Mouse (Mus musculus): ENCODE measurements around the gene Chst11. TPM values are rescaled to one million over a fixed set of nuclear protein-coding genes. Genes with fewer than 3 reads are reported as not detected.

The Chst11 gene
- polyA plus RNA-seq, 1 experiment from 2014 or later = 2.9 TPM

GRCm38 (mm10) chr10:83218778-83219177, 233.5 kb downstream of the Chst11 start:
- no peak for ATAC-seq
- Histone ChIP-seq H3K4me2 (replicated peaks) (no peak overlapping the region), H3K4me3 (replicated peaks) (no peak overlapping the region), H3K9ac (replicated peaks) (no peak overlapping the region), H3K27ac (no peak overlapping the region), H3K27me3 (no peaks in the 10 kb centered on the region), H3K4me1 (replicated peaks) (no peaks in the 10 kb centered on the region), H3K9me3 (no peaks in the 10 kb centered on the region), H3K36me3 (no peaks in the 10 kb centered on the region)
- WGBS = 52% methylated on average over 2 of the region's 2 CpGs

- H3K27ac ChIP-seq = no peak overlapping the region
Observed at GRCm38 (mm10) chr10:83219729-83220128, 234.4 kb downstream of the Chst11 start.

GRCm38 (mm10) chr10:83220217-83220616, 234.9 kb downstream of the Chst11 start:
- Histone ChIP-seq H3K27me3 (no peaks in the 10 kb centered on the region), H3K9ac (replicated peaks) (no peak overlapping the region), H3K4me3 (replicated peaks) (no peak overlapping the region), H3K4me1 (replicated peaks) (no peaks in the 10 kb centered on the region), H3K36me3 (no peaks in the 10 kb centered on the region), H3K27ac (no peak overlapping the region), H3K9me3 (no peaks in the 10 kb centered on the region), H3K4me2 (replicated peaks) (no peak overlapping the region)
- 85% methylated on average over 10 of the region's 10 CpGs for WGBS
- ATAC-seq = no peak

More at GRCm38 (mm10) chr10:83219729-83220128, 234.4 kb downstream of the Chst11 start:
- no peaks in the 10 kb centered on the region for H3K4me1 ChIP-seq (replicated peaks)
- H3K9ac ChIP-seq (replicated peaks) = no peak overlapping the region
- 26% methylated on average over 12 of the region's 12 CpGs for WGBS
- H3K4me3 ChIP-seq (replicated peaks) = no peak overlapping the region
- H3K36me3 ChIP-seq = no peaks in the 10 kb centered on the region
- H3K4me2 ChIP-seq (replicated peaks) = no peak overlapping the region
- H3K27me3 ChIP-seq = no peaks in the 10 kb centered on the region
- ATAC-seq = peak; percentile 75
- no peaks in the 10 kb centered on the region for H3K9me3 ChIP-seq

- 91% methylated on average over 3 of the region's 3 CpGs for WGBS
- no peaks in the 10 kb centered on the region for H3K36me3 ChIP-seq
- no peak overlapping the region for H3K4me2 ChIP-seq (replicated peaks)
Observed at GRCm38 (mm10) chr10:83220847-83221246, 235.5 kb downstream of the Chst11 start.

GRCm38 (mm10) chr10:83224999-83225398, 239.7 kb downstream of the Chst11 start:
- Histone ChIP-seq H3K27ac (no peak overlapping the region), H3K36me3 (no peaks in the 10 kb centered on the region), H3K4me3 (replicated peaks) (no peak overlapping the region), H3K9me3 (no peaks in the 10 kb centered on the region), H3K9ac (replicated peaks) (no peak overlapping the region), H3K4me1 (replicated peaks) (no peaks in the 10 kb centered on the region), H3K4me2 (replicated peaks) (no peak overlapping the region), H3K27me3 (no peaks in the 10 kb centered on the region)
- ATAC-seq = no peak
- 52% methylated on average over 3 of the region's 3 CpGs for WGBS

More at GRCm38 (mm10) chr10:83220847-83221246, 235.5 kb downstream of the Chst11 start:
- no peak overlapping the region for H3K4me3 ChIP-seq (replicated peaks)
- no peaks in the 10 kb centered on the region for H3K9me3 ChIP-seq
- H3K27me3 ChIP-seq = no peaks in the 10 kb centered on the region
- ATAC-seq = no peak
- no peak overlapping the region for H3K27ac ChIP-seq
- no peaks in the 10 kb centered on the region for H3K4me1 ChIP-seq (replicated peaks)
- H3K9ac ChIP-seq (replicated peaks) = no peak overlapping the region

GRCm38 (mm10) chr10:83228626-83229025, 243.3 kb downstream of the Chst11 start:
- no peak overlapping the region for H3K9ac ChIP-seq (replicated peaks)
- ATAC-seq = no peak
- no peaks in the 10 kb centered on the region for H3K9me3 ChIP-seq
- H3K4me1 ChIP-seq (replicated peaks) = no peaks in the 10 kb centered on the region
- H3K27ac ChIP-seq = no peak overlapping the region
- no peaks in the 10 kb centered on the region for H3K36me3 ChIP-seq
- no peak overlapping the region for H3K4me2 ChIP-seq (replicated peaks)
- WGBS = 91% methylated on average over 4 of the region's 4 CpGs
- no peaks in the 10 kb centered on the region for H3K27me3 ChIP-seq
- no peak overlapping the region for H3K4me3 ChIP-seq (replicated peaks)

- no peak overlapping the region for H3K9ac ChIP-seq (replicated peaks)
- no peak overlapping the region for H3K27ac ChIP-seq
- no peaks in the 10 kb centered on the region for H3K4me1 ChIP-seq (replicated peaks)
- H3K36me3 ChIP-seq = no peaks in the 10 kb centered on the region
- no peaks in the 10 kb centered on the region for H3K9me3 ChIP-seq
- H3K27me3 ChIP-seq = no peaks in the 10 kb centered on the region
- H3K4me2 ChIP-seq (replicated peaks) = no peak overlapping the region
- no peak overlapping the region for H3K4me3 ChIP-seq (replicated peaks)
- WGBS = 95% methylated on average over 3 of the region's 3 CpGs
- no peak for ATAC-seq
Observed at GRCm38 (mm10) chr10:83233967-83234366, 248.7 kb downstream of the Chst11 start.

- Histone ChIP-seq H3K27me3 (0 out of 2 replicates have a peak, but pooled peaks cover 2% of the 10 kb centered on the region), H3K4me2 (replicated peaks) (no peak overlapping the region), H3K9ac (replicated peaks) (no peak overlapping the region), H3K27ac (no peak overlapping the region), H3K36me3 (no peaks in the 10 kb centered on the region), H3K9me3 (no peaks in the 10 kb centered on the region), H3K4me1 (replicated peaks) (no peaks in the 10 kb centered on the region), H3K4me3 (replicated peaks) (no peak overlapping the region)
- ATAC-seq = no peak
- 72% methylated on average over 4 of the region's 4 CpGs for WGBS
Observed at GRCm38 (mm10) chr10:83234391-83234790, 249.1 kb downstream of the Chst11 start.

GRCm38 (mm10) chr10:83242106-83242686, 256.9 kb downstream of the Chst11 start:
- ATAC-seq = peak; percentile 52; the same call in 1 of the 2 replicates

GRCm38 (mm10) chr10:83244131-83244530, 258.8 kb downstream of the Chst11 start:
- ATAC-seq = no peak
- 60% methylated on average over 6 of the region's 6 CpGs for WGBS
- Histone ChIP-seq H3K9me3 (no peaks in the 10 kb centered on the region), H3K27ac (no peak overlapping the region), H3K9ac (replicated peaks) (no peak overlapping the region), H3K4me1 (replicated peaks) (peaks cover 25% of the 10 kb centered on the region), H3K36me3 (no peaks in the 10 kb centered on the region), H3K4me3 (replicated peaks) (no peak overlapping the region), H3K4me2 (replicated peaks) (no peak overlapping the region), H3K27me3 (peaks cover 3% of the 10 kb centered on the region; the same call in 1 of the 2 replicates)

More at GRCm38 (mm10) chr10:83242106-83242686, 256.9 kb downstream of the Chst11 start:
- Histone ChIP-seq H3K27ac (peak overlapping the region; percentile 4; the same call in 1 of the 2 replicates), H3K9me3 (no peaks in the 10 kb centered on the region), H3K4me3 (replicated peaks) (no peak overlapping the region), H3K27me3 (peaks cover 3% of the 10 kb centered on the region; the same call in 1 of the 2 replicates), H3K4me2 (replicated peaks) (peak overlapping the region; percentile 15; the same call in 1 of the 2 replicates), H3K36me3 (no peaks in the 10 kb centered on the region), H3K4me1 (replicated peaks) (peaks cover 25% of the 10 kb centered on the region), H3K9ac (replicated peaks) (no peak overlapping the region)
- WGBS = 14% methylated on average over 11 of the region's 11 CpGs
